Mouse (Mus musculus): ENCODE measurements around the gene Foxo1. TPM values are rescaled to one million over a fixed set of nuclear protein-coding genes. Genes with fewer than 3 reads are reported as not detected.

Foxo1 gene
- total and polyA plus RNA-seq, 2 experiments from 2014 or later, result 3.6 to 4.7 TPM

GRCm38 (mm10) chr3:52369881-52370428 is 101.8 kb downstream of the Foxo1 start:
- Histone ChIP-seq H3K36me3 (replicated peaks; ENCODE audit: control insufficient read depth, insufficient read depth, low read length) (no peaks in the 10 kb centered on the region), H3K27me3 (ENCODE audit: control insufficient read depth, insufficient read depth, low read length) (no peaks in the 10 kb centered on the region), H3K4me2 (ENCODE audit: low read depth, low read length) (no peak overlapping the region), H3K4me3 (ENCODE audit: low read depth, low read length) (no peak overlapping the region), H3K4me1 (ENCODE audit: control insufficient read depth, insufficient read depth) (no peaks in the 10 kb centered on the region), H3K27ac (ENCODE audit: low read depth) (no peak overlapping the region), H3K9ac (replicated peaks; ENCODE audit: low read depth, low read length) (no peak overlapping the region), H3K9me3 (replicated peaks; ENCODE audit: control insufficient read depth, low read length) (no peaks in the 10 kb centered on the region)
- DNase-seq (ENCODE audit: low spot score) (no peak), ATAC-seq (ENCODE audit: insufficient read depth, low read depth) (no peak)
- WGBS, result 56% methylated on average over 7 of the region's 7 CpGs
- TF ChIP-seq EP300 (IDR thresholded peaks at IDR 0.05; ENCODE audit: low read depth) (no peak), CTCF (IDR thresholded peaks at IDR 0.05; ENCODE audit: low read depth) (no peak)

DNA sequence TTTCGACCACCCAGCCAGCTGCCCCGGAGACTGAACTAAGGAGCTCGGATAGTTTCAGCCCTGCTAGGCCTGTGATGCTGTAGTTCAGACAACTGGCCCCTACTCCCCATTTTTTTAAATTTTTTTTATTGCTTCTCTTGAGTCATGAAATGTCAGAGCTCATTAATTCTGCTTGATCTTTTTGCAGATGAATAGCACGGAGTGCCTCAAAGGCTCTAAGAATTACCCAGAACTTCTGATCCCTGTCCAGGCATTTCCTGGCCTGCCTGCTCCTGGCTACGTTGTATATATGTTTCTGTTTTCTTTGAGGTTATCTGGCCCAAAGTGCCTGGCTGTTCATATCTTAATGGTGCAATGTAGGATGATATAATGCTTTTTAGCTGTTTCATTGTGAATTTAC is 108.8 kb downstream of the Foxo1 start:
- Histone ChIP-seq H3K4me2 (ENCODE audit: low read depth, low read length) (no peak overlapping the region), H3K27me3 (ENCODE audit: control insufficient read depth, insufficient read depth, low read length) (no peaks in the 10 kb centered on the region), H3K9me3 (replicated peaks; ENCODE audit: control insufficient read depth, low read length) (no peaks in the 10 kb centered on the region), H3K36me3 (replicated peaks; ENCODE audit: control insufficient read depth, insufficient read depth, low read length) (no peaks in the 10 kb centered on the region), H3K9ac (replicated peaks; ENCODE audit: low read depth, low read length) (no peak overlapping the region), H3K4me1 (ENCODE audit: control insufficient read depth, insufficient read depth) (no peaks in the 10 kb centered on the region), H3K4me3 (ENCODE audit: low read depth, low read length) (no peak overlapping the region), H3K27ac (ENCODE audit: low read depth) (no peak overlapping the region)
- ATAC-seq (ENCODE audit: insufficient read depth, low read depth), result no peak
- DNase-seq (ENCODE audit: low spot score), result no peak
- no peak for TF ChIP-seq EP300 (IDR thresholded peaks at IDR 0.05; ENCODE audit: low read depth)
- TF ChIP-seq CTCF (IDR thresholded peaks at IDR 0.05; ENCODE audit: low read depth), result no peak
- 65% methylated on average over 5 of the region's 5 CpGs for WGBS

GRCm38 (mm10) chr3:52383351-52383750 is 115.2 kb downstream of the Foxo1 start:
- 0 out of 2 replicates have a peak, but pooled peaks have one; percentile 39 for ATAC-seq (ENCODE audit: insufficient read depth, low read depth)
- no peak overlapping the region for H3K4me2 ChIP-seq (ENCODE audit: low read depth, low read length)
- no peak for TF ChIP-seq EP300 (IDR thresholded peaks at IDR 0.05; ENCODE audit: low read depth)
- no peak for TF ChIP-seq CTCF (IDR thresholded peaks at IDR 0.05; ENCODE audit: low read depth)
- no peak overlapping the region for H3K27ac ChIP-seq (ENCODE audit: low read depth)
- peak; percentile 53 for DNase-seq (ENCODE audit: low spot score)
- 52% methylated on average over 7 of the region's 7 CpGs for WGBS
- H3K4me1 ChIP-seq (ENCODE audit: control insufficient read depth, insufficient read depth), result peaks cover 4% of the 10 kb centered on the region; the same call in 1 of the 2 replicates
- no peaks in the 10 kb centered on the region for H3K9me3 ChIP-seq (replicated peaks; ENCODE audit: control insufficient read depth, low read length)
- no peaks in the 10 kb centered on the region for H3K27me3 ChIP-seq (ENCODE audit: control insufficient read depth, insufficient read depth, low read length)
- no peaks in the 10 kb centered on the region for H3K36me3 ChIP-seq (replicated peaks; ENCODE audit: control insufficient read depth, insufficient read depth, low read length)
- no peak overlapping the region for H3K9ac ChIP-seq (replicated peaks; ENCODE audit: low read depth, low read length)
- H3K4me3 ChIP-seq (ENCODE audit: low read depth, low read length), result no peak overlapping the region

- no peaks in the 10 kb centered on the region for H3K36me3 ChIP-seq (replicated peaks; ENCODE audit: control insufficient read depth, insufficient read depth, low read length)
- H3K9ac ChIP-seq (replicated peaks; ENCODE audit: low read depth, low read length), result no peak overlapping the region
- ATAC-seq (ENCODE audit: insufficient read depth, low read depth), result no peak
- no peaks in the 10 kb centered on the region for H3K9me3 ChIP-seq (replicated peaks; ENCODE audit: control insufficient read depth, low read length)
- 40% methylated on average over 8 of the region's 8 CpGs for WGBS
- DNase-seq (ENCODE audit: low spot score), result no peak
- TF ChIP-seq EP300 (IDR thresholded peaks at IDR 0.05; ENCODE audit: low read depth) (no peak), CTCF (IDR thresholded peaks at IDR 0.05; ENCODE audit: low read depth) (no peak)
- no peak overlapping the region for H3K4me3 ChIP-seq (ENCODE audit: low read depth, low read length)
- H3K27me3 ChIP-seq (ENCODE audit: control insufficient read depth, insufficient read depth, low read length), result no peaks in the 10 kb centered on the region
- H3K27ac ChIP-seq (ENCODE audit: low read depth), result no peak overlapping the region
- H3K4me2 ChIP-seq (ENCODE audit: low read depth, low read length), result no peak overlapping the region
- peaks cover 4% of the 10 kb centered on the region; the same call in 1 of the 2 replicates for H3K4me1 ChIP-seq (ENCODE audit: control insufficient read depth, insufficient read depth)
Measured at GRCm38 (mm10) chr3:52386343-52386742, 118.2 kb downstream of the Foxo1 start.

- 80% methylated on average over 7 of the region's 7 CpGs for WGBS
- no peak for ATAC-seq (ENCODE audit: insufficient read depth, low read depth)
Measured at GRCm38 (mm10) chr3:52390321-52390720, 122.2 kb downstream of the Foxo1 start.

More at GRCm38 (mm10) chr3:52390321-52390720, 122.2 kb downstream of the Foxo1 start:
- Histone ChIP-seq H3K9ac (replicated peaks; ENCODE audit: low read depth, low read length) (no peak overlapping the region), H3K4me2 (ENCODE audit: low read depth, low read length) (no peak overlapping the region), H3K9me3 (replicated peaks; ENCODE audit: control insufficient read depth, low read length) (no peaks in the 10 kb centered on the region), H3K36me3 (replicated peaks; ENCODE audit: control insufficient read depth, insufficient read depth, low read length) (no peaks in the 10 kb centered on the region), H3K4me1 (ENCODE audit: control insufficient read depth, insufficient read depth) (peaks cover 7% of the 10 kb centered on the region; the same call in 1 of the 2 replicates), H3K4me3 (ENCODE audit: low read depth, low read length) (no peak overlapping the region), H3K27ac (ENCODE audit: low read depth) (no peak overlapping the region), H3K27me3 (ENCODE audit: control insufficient read depth, insufficient read depth, low read length) (no peaks in the 10 kb centered on the region)
- TF ChIP-seq EP300 (IDR thresholded peaks at IDR 0.05; ENCODE audit: low read depth), result no peak
- TF ChIP-seq CTCF (IDR thresholded peaks at IDR 0.05; ENCODE audit: low read depth), result no peak
- no peak for DNase-seq (ENCODE audit: low spot score)
